Mouse (Mus musculus) lung, postnatal 0 days (tissue): Measurements from ENCODE around the gene Ccn1. TPM values are rescaled to one million over a fixed set of nuclear protein-coding genes. Genes with fewer than 3 reads are reported as not detected.

ENCODE experiments used
- ATAC-seq: fragments of 200-750 bp; cut with Nextera tagmentation; 2 replicates; pipeline ENCODE4 v1.8.0; 2017; ENCODE audit warnings: moderate library complexity
- DNase-seq: peaks from one replicate; pipeline ENCODE4 v3.0.0-alpha.2; 2016; ENCODE audit warnings: low spot score
- H3K27ac ChIP-seq: fragments of 300-500 bp; sonication (generic); 2 replicates; pipeline ENCODE4 v1.5.1; 2014; ENCODE audit warnings: antibody characterized with exemption, mild to moderate bottlenecking, low read length, mixed read lengths
- H3K27me3 ChIP-seq: fragments of 300-500 bp; sonication (generic); replicated peaks from 2 replicates; pipeline ENCODE4 v1.6.1; 2014; ENCODE audit warnings: low read length, mixed read lengths; ENCODE audit not compliant: insufficient read depth
- H3K36me3 ChIP-seq: fragments of 300-500 bp; sonication (generic); 2 replicates; pipeline ENCODE4 v1.6.1; 2014; ENCODE audit warnings: low read length, mixed read lengths; ENCODE audit not compliant: insufficient read depth
- H3K4me1 ChIP-seq: fragments of 300-500 bp; sonication (generic); 2 replicates; pipeline ENCODE4 v1.6.1; 2014; ENCODE audit warnings: antibody characterized with exemption, low read depth, low read length, mixed read lengths; ENCODE audit not compliant: insufficient read depth
- H3K4me2 ChIP-seq: fragments of 300-500 bp; sonication (generic); replicated peaks from 2 replicates; pipeline ENCODE4 v1.6.1; 2014; ENCODE audit warnings: low read depth, mild to moderate bottlenecking, low read length, moderate library complexity, mixed read lengths
- H3K4me3 ChIP-seq: fragments of 300-500 bp; sonication (generic); 2 replicates; pipeline ENCODE4 v1.5.1; 2014; ENCODE audit warnings: low read depth, low read length
- H3K9ac ChIP-seq: fragments of 300-500 bp; sonication (generic); replicated peaks from 2 replicates; pipeline ENCODE4 v1.6.1; 2014; ENCODE audit warnings: low read depth, mild to moderate bottlenecking
- H3K9me3 ChIP-seq: fragments of 300-500 bp; sonication (generic); 2 replicates; pipeline ENCODE4 v1.6.1; 2016; ENCODE audit warnings: low read length, mixed read lengths
- CTCF ChIP-seq: IDR thresholded peaks from 2 replicates; pipeline ENCODE4 v1.5.1; 2016; ENCODE audit warnings: antibody characterized with exemption, mild to moderate bottlenecking
- EP300 ChIP-seq: IDR thresholded peaks from 2 replicates; pipeline ENCODE4 v1.6.1; 2016; ENCODE audit warnings: antibody characterized with exemption, mild to moderate bottlenecking, control low read depth
- WGBS: fragments of 180-500 bp; shearing (Covaris S2); extraction: QIAGEN DNeasy Blood & Tissue Kit; methylation state at CpG from one replicate; pipeline ENCODE4 v1.1.7; 2014; 5-methylcytosine and 5-hydroxymethylcytosine counted together
- polyA plus RNA-seq: library from polyadenylated mRNA; unstranded; fragments of >200 nt; fragmentation: Nextera tagmentation; extraction: Ambion mirVana; gene quantifications from 2 replicates; pipeline ENCODE4 v1.2.1, GENCODE M21; 2015

Gene Ccn1
- 124 and 131 TPM in 2 replicates for polyA plus RNA-seq

DNA sequence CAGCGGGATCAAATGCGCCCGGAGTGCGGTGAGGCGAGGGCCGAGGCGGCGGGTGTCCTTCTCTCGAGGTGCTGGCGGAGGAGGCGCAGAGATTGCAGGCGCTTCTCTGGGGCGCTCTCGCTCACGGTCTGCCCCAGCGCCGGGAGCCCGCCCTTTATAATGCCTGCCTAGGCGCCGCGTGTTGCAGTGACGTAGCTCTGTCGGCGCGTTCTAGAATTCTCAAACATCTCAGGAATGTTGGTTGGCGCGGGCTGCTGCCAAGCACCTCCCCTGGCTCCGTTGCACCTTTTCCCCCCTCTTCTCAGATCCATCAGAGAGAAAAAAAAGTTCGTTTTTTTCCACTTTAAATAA is at the start of gene Ccn1:
Gene Ccn1 (minus strand): TSS at position 130 of the 351 bp plus-strand sequence.
- Histone ChIP-seq H3K4me2 (peak within 1 kb of the TSS; percentile 81), H3K4me1 (peaks cover 15% of the 10 kb centered on the region)
- WGBS, result 0% methylated on average over 29 of the region's 29 CpGs

DNA sequence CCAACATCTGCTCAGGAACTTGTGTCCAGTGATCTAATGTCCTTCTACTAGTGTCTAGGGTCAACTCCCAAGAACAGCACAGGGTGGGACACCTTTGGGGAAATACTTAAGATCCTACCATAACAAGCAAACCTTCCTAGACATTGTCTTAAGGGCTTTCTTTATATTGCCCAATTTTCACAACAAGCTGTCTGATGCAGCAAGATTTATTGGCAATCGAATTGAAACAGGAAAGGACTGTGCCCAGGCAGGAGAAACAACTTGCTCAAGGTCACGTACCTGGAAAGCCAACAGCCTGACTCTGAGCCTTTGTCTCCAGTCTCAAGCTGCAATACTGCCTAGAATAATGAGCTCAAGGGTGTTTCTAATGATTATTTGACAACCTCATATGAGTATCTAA is 43.6 kb upstream of the Ccn1 start:
- no peaks in the 10 kb centered on the region for H3K4me1 ChIP-seq
- no peak for TF ChIP-seq EP300
- ATAC-seq, result no peak
- WGBS, result 67% methylated on average over 2 of the region's 2 CpGs
- no peaks in the 10 kb centered on the region for H3K36me3 ChIP-seq
- H3K27me3 ChIP-seq, result no peaks in the 10 kb centered on the region
- no peak overlapping the region for H3K27ac ChIP-seq
- H3K9ac ChIP-seq, result no peak overlapping the region
- H3K4me2 ChIP-seq, result no peak overlapping the region
- H3K4me3 ChIP-seq, result no peak overlapping the region
- no peak for DNase-seq
- no peaks in the 10 kb centered on the region for H3K9me3 ChIP-seq

More for the DNA sequence above, at the start of gene Ccn1:
- TF ChIP-seq EP300 (peak; percentile 81), CTCF (no peak)
- Histone ChIP-seq H3K9me3 (no peaks in the 10 kb centered on the region), H3K36me3 (peaks cover 12% of the 10 kb centered on the region), H3K27ac (peak within 1 kb of the TSS; percentile 94), H3K9ac (peak within 1 kb of the TSS; percentile 92), H3K27me3 (no peaks in the 10 kb centered on the region), H3K4me3 (peak within 1 kb of the TSS; percentile 65)
- peak; percentile 72 for ATAC-seq
- peak; percentile 97 for DNase-seq

DNA sequence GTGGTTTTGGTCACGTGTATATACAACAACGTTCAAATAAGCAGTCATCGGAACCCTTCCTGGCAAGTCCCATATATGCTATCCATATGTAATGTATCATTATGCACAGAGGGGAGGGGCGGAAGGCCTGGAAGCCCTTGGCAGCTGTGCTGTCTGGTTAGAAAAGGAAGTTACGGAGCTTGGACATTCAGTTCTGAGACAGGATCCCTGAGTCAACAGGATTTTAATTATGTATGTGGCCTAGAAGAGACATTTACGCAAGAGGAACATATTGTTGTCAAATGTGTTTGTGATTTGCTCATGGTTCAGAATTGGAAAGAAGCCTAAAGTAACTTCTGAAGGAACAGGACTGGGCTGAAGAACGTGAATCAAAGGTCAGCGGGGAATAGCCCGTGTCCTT is 42.3 kb upstream of the Ccn1 start:
- Histone ChIP-seq H3K27ac (peak overlapping the region; percentile 74), H3K4me2 (no peak overlapping the region), H3K9me3 (no peaks in the 10 kb centered on the region), H3K4me3 (no peak overlapping the region), H3K9ac (no peak overlapping the region), H3K27me3 (no peaks in the 10 kb centered on the region), H3K4me1 (no peaks in the 10 kb centered on the region), H3K36me3 (no peaks in the 10 kb centered on the region)
- DNase-seq (peak; percentile 96), ATAC-seq (peak; percentile 94)
- WGBS, result 37% methylated on average over 9 of the region's 9 CpGs
- TF ChIP-seq EP300, result peak; percentile 99
- no peak for TF ChIP-seq CTCF

DNA sequence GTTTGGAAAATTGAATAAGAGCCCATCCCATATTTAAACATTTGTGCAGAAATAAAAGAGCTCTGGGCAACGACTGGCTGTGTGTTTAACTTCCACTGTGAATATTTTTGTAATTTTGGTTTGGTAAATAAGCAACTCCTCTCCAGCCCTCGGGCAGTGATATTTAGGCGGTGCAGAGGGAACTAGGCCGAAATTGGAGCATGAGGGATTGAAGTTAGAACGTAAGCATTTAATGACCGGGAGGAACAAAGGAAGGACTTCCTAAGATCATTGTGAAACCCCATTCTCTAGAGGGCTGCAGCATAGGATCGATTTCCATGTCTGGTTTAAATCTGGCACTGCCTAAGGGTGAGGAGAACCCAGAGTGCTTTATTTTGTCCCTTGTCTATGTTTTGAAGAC is 41.6 kb upstream of the Ccn1 start:
- H3K9me3 ChIP-seq, result no peaks in the 10 kb centered on the region
- no peak overlapping the region for H3K9ac ChIP-seq
- ATAC-seq, result peak; percentile 11
- no peak overlapping the region for H3K4me3 ChIP-seq
- no peaks in the 10 kb centered on the region for H3K27me3 ChIP-seq
- TF ChIP-seq CTCF (no peak), EP300 (no peak)
- DNase-seq, result peak; percentile 27
- peak overlapping the region; percentile 71 for H3K27ac ChIP-seq
- no peak overlapping the region for H3K4me2 ChIP-seq
- no peaks in the 10 kb centered on the region for H3K4me1 ChIP-seq
- 57% methylated on average over 7 of the region's 7 CpGs for WGBS
- no peaks in the 10 kb centered on the region for H3K36me3 ChIP-seq

DNA sequence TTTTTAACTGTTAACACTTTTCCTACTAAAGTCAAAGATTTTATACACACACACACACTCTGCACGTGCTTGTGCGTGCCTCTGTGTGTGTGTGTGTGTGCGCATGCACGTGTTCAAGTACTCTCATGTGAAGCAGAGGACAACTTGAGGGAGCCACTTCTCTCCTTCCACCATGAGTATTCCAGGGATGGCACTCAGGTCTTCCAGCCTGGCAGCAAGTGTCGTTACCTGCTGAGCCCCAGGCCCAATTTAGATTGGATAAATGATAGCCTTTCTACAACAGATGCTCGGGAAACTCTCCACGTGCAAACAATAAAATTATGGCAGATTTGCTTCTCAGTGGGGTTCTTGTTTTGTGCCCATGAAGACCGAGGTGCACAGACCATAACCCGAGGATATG is 39.5 kb upstream of the Ccn1 start:
- Histone ChIP-seq H3K4me1 (no peaks in the 10 kb centered on the region), H3K4me3 (no peak overlapping the region), H3K27ac (no peak overlapping the region), H3K4me2 (no peak overlapping the region), H3K9me3 (no peaks in the 10 kb centered on the region), H3K9ac (no peak overlapping the region), H3K27me3 (no peaks in the 10 kb centered on the region), H3K36me3 (no peaks in the 10 kb centered on the region)
- ATAC-seq (no peak), DNase-seq (no peak)
- TF ChIP-seq EP300, result no peak
- TF ChIP-seq CTCF, result no peak
- WGBS, result 73% methylated on average over 9 of the region's 9 CpGs

DNA sequence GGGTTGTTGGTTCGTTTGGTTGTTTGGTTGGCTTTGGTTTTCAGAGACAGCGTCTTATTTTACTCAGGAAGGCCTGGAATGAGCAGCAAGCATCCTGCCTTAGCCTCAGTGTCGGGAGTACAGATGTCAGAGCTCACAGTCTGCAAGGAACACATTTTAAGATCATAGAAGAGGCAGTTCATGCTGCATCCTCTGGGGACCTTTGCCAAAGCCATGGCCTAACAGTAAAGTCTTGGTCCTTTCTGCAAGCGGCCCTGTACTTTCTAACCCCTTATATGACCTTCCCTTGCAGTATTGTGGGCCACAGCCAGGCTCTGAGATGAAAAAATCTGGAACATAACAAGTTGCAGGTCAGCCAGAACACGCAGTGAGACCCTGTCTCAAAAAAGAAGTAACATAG is 38.1 kb upstream of the Ccn1 start:
- H3K4me1 ChIP-seq, result no peaks in the 10 kb centered on the region
- no peaks in the 10 kb centered on the region for H3K36me3 ChIP-seq
- no peak overlapping the region for H3K27ac ChIP-seq
- no peak overlapping the region for H3K4me3 ChIP-seq
- DNase-seq (peak; percentile 33), ATAC-seq (no peak)
- no peak for TF ChIP-seq EP300
- TF ChIP-seq CTCF, result no peak; the same call in 1 of the 2 replicates
- H3K27me3 ChIP-seq, result no peaks in the 10 kb centered on the region
- H3K9me3 ChIP-seq, result no peaks in the 10 kb centered on the region
- WGBS, result 56% methylated on average over 5 of the region's 5 CpGs
- H3K9ac ChIP-seq, result no peak overlapping the region
- no peak overlapping the region for H3K4me2 ChIP-seq
